Mouse (Mus musculus): ENCODE data around the gene Slc30a7.

The Slc30a7 gene

DNA sequence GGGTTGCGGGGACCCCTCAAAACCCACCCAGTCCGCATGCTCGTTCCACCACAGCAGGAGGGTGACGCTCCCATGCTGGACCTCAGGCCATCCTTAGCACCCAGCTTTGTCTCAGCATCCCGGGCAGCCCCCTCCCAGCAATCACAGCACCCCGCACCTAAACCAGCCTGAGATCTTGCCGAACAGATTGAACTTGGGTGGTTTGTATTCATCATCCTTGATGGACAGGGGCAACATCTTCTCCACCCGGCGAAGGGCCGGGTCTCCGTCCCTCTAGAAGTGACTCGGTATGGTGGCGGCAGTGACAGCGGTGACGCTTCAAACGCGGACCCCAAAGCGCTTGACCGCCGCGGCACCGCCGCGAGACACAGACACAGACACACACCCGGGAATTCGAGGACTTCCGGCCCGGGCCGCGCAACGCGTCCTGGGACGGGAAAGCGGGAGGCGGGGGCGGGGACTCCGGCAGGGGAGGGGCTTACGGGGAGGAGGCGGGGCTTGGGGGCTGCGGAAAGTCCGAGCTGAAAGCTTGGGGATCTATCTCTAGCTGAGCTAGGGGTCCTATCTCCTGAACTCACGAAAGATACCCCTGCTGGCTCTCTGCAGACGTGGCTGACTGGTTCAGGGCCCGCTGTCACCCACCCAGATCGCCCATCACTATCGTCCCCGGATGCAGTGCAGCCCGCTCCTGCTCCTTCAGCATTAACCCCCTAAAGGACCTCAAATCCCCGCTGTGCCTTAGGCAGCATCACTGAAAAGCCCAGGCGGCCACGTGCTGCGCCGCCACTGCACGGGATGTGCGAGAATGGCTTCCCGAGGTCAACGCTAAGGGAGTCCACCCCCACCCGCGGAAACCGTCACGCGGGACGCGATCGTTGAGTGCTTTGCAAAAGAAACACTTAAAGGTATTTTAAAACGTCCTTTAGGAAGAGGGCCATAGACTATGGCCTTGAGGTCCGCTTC is at the start of gene Slc30a7, which contains the start of gene Extl2:
Gene Slc30a7, minus strand, starts transcription at position 429 of the 963 bp plus-strand sequence.
Gene Extl2, plus strand, starts transcription at position 485 of the 963 bp plus-strand sequence.
- peak; percentile 62 for DNase-seq (ENCODE audit: low read depth)

DNA sequence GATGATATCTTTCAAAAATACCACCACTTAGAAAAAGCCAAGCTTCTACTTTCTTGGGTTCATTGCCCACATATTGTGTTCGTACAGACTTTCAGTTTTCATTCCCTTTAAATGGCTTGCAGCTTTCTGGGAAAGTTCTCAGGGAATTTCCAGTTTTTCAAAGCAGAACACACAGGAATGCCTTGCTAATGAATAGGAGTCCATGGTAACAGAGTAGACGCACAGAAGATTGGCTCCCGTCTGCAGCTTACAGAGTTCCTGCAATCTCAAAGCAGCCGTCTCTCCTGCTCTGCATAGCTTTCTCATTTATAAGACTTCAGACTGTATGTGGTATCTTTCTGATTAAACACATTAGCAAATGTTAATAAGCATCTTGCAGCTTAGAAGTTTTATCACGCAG is 39.8 kb upstream of the Slc30a7 start:
- no peak for DNase-seq (ENCODE audit: low read depth)

DNA sequence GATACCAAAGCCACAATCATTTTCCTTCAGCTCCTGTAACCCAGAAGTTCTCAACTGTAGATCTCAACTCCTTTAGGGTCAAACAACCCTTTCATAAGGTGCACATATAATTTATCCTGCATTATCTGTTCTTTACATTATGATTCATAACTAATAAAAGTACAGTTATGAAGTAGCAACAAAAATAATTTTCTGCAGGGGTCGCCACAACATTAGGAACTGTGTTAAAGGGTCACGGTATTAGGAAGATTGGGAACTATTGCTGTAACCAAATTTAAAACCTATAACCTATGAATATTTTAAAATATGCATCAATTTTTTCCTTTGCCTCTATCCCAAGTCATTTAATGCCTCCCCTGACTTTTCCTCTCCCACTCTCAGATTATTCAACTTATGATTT is 38.8 kb upstream of the Slc30a7 start:
- DNase-seq (ENCODE audit: low read depth): no peak

DNA sequence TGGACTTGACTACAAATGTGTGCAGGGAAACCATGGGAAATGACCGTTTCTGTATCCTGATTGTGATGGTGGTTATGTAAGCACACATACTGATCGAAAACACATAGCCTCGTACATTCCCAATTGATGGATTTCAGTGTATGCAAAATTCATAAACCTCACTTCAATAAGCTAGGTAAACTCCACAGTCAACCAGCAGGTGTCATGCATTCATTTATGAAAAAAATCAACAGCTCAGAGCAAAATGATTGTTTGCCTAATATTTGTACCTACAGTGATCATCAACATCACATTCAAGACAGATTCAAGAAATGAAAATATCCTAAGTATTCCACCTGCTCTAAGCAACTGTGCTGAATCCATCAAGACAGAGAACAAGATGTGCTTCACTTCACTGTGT is 33.6 kb upstream of the Slc30a7 start:
- no peak for DNase-seq (ENCODE audit: low read depth)

DNA sequence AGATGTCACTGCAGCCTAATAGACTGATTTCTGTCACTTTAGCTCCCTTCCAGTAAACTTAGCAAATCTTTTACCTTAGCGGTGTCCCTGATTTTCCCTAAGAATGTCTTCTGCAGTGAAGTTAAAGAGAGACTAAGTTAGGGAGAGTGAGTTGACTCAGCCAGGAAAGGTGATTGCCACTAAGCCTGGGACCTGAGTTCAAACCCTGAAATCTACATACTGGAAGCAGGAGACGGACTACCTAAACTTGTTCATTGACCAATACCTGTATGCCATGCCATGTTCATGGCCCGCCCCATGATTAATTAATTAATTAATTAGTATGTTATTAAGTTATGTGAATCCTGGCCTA is 26.6 kb upstream of the Slc30a7 start:
- peak; percentile 22 for DNase-seq (ENCODE audit: low read depth)

DNA sequence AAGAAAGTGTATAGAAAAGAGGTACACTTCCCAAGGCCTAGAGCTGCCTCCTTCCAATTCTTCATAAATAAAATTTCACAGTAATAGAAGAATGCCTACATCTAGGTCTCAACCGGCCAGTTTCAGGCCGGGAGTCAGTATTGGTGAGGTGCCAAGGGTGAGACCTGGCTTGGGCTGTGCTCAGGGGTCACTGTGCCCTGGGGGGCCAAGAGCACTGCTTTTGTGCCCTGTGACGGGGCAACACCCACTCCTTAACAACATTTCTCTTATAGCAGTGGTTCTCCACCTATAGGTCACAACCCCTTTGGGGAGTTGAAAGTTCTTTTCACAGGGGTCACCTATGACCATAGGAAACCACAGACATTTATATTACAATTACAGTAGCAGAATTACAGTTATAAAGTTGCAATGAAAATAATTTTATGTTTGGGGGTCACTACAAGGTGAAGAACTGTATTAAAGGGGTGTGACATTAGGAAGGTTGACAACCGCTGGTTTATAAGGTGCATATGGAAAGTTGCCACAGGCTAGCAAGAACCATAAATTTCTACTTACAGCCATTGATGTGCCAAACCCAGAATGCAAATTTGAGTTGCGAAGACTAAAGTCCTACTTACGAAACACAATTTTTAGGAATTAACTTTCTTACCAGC is 26.1 kb upstream of the Slc30a7 start:
- DNase-seq (ENCODE audit: low read depth): no peak

DNA sequence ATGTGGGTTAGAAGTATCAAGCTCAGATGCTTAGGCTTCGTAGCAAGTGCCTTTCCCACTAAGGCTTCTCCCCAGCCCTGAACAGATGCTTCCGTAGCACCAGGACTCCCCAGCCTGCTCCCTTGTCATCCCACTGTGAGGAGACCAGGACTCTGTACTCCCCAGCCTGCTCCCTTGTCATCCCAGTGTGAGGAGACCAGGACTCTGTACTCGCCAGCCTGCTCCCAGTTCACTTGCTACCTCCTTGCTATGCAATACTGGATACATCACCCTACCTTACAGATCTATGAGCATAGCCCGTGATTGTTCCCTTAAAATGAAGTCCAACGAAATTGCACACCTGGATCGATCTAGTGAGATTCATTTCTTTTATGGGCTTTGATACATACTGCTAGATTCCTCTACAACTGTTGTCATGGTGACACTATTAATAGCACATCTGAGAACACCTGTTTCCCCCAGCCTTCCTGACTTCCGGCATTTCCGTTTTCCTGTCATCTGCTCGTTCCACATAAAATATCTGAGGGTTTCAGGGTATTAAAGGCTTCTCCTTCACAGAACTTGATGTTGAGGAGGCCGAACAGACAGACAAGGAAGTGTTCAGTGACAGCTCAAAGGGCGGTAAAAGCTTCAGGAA is 23.1 kb upstream of the Slc30a7 start:
- no peak for DNase-seq (ENCODE audit: low read depth)

DNA sequence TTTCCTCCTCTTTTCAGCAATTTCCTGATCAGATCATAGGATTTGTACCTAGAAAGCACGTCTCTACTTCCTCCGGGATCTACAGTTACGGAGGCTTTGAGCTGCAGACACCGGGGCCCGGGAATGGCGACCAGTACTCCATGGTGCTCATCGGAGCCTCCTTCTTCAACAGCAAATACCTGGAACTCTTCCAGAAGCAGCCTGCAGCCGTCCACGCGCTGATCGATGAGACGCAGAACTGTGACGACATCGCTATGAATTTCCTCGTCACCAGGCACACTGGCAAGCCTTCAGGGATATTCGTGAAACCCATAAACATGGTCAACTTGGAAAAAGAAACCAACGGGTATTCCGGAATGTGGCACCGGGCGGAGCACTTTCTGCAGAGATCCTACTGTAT is 19.8 kb upstream of the Slc30a7 start:
- DNase-seq (ENCODE audit: low read depth): no peak

DNA sequence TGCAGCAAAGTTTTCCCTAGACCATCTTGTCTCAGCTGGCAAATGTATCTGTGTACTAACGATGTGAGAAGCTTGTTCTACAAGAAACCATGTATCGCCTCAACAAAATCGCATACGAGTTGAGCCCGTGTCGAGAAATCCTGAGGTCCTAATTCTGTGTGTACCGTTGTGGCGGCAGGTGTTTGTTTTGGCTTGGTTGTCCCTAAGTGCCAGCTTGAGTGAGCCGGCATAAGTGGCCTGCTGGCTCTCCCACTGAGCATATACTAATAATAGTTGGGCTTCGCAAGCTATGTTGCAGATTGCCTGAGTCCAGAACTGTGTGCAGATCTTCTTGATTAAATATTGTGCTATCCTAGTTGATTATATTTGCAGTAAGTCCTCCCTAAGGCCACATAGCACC is 18.5 kb upstream of the Slc30a7 start:
- DNase-seq (ENCODE audit: low read depth): no peak

DNA sequence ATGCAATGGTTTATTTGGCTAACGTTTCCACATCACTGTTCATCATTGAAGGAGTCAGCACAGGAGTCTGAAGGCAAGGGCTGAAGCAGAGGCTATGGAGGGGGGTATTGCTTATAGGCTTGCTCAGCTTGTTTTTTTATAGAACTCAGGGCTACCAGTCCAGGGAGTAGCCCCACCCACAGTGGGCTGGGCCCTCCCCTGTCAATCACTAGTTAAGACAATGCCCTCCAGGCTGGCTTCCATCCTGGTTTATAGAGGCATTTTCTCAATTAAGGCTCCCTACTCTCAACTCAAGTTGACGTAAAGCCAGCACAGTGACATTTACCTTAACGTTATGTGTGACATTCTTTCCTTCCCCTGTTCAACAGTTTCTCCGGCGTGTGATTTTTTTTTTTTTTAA is 17.5 kb upstream of the Slc30a7 start:
- no peak for DNase-seq (ENCODE audit: low read depth)

DNA sequence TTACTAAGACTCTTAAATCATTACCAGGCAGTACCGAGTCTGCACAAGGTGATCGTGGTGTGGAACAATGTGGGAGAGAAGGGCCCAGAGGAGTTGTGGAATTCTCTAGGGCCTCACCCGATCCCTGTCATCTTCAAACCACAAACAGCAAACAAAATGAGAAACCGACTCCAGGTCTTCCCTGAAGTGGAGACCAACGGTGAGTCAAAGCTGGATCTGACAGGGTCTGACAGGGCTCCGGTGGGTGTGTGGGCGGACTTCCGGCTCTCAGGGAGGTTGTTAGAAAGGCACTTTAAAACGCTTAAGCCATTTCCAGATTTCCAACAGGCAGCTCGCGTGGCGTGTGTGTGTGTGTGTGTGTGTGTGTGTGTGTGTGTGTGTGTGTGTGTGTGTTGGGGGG is 17.0 kb upstream of the Slc30a7 start:
- no peak for DNase-seq (ENCODE audit: low read depth)

DNA sequence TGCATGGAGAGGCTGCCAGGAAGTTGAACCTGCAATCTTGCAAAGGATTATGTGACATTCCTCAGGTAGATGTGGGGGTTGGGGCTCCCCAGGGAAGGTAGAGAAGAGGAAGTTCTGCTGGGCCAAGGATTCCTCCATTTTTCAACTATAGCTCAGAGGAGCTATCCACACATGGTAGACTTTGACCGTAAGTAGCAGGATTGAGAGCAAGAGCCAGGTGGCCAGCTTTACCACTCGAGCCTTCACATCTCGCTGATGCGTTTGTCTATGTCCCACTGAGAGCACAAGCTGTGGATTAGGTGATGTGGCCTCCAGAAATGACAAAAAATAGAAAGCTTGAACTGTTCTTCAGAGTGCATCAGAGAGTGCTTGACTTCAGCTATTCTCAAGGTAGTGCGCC is 11.9 kb upstream of the Slc30a7 start:
- no peak for DNase-seq (ENCODE audit: low read depth)

DNA sequence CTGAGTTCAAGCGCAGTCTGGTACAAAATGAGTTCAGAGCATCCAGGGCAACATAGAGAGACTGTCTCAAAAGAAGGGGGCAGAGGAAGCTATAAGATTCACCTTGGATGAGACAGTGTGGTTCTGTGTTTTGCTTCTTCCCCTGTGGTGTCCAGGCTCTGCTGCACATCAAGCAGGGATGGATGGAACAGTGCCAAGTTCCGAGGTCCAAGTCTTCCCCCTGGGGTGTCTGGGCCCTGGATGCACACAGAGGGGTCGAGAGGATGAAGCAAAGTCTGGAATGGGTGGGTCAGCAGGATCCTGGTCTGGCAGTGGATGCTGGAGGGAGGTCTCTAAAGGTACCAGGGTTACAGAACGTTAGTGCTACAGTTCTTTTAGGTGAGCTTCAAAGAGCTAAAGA is 11.4 kb upstream of the Slc30a7 start:
- no peak for DNase-seq (ENCODE audit: low read depth)

DNA sequence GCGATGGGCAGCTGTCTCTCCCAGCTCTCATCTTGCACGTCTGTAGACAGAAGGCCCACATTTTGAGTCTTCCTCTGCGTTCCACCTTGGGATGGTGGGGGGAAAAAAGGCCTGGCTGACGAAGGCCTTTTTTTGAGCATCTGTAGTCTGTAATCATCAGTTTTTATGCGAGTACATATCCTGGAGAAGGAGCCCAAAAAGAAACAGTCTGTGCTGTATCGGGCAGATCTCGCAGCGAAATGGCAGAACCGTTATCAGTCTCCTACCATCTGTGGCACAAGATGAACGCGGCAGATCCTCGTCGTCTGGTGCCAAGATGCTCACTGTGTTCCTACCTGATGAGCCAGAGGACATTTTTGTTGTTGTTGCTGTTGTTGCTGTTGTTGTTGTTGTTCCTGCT is 8.9 kb upstream of the Slc30a7 start:
- no peak for DNase-seq (ENCODE audit: low read depth)

DNA sequence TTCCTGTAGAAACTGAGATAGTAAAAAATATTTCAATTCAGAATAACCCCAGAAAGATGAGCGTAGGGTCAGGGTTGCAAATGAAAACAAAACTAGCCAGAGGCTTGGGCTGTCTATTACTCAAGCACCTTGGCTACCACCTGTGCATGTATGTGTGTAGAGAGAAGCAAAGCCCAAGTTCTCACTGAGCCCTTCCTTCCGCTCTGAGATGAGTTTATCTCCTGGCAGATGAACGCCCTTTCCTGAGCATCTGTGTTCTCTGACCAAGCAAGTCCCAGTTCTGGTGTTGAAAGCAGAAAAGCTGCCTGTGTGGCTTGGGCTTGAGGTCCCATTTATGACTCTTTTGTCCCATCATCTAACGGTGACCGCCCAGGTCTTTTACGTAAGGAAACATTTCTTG is 7.7 kb upstream of the Slc30a7 start:
- DNase-seq (ENCODE audit: low read depth): no peak

DNA sequence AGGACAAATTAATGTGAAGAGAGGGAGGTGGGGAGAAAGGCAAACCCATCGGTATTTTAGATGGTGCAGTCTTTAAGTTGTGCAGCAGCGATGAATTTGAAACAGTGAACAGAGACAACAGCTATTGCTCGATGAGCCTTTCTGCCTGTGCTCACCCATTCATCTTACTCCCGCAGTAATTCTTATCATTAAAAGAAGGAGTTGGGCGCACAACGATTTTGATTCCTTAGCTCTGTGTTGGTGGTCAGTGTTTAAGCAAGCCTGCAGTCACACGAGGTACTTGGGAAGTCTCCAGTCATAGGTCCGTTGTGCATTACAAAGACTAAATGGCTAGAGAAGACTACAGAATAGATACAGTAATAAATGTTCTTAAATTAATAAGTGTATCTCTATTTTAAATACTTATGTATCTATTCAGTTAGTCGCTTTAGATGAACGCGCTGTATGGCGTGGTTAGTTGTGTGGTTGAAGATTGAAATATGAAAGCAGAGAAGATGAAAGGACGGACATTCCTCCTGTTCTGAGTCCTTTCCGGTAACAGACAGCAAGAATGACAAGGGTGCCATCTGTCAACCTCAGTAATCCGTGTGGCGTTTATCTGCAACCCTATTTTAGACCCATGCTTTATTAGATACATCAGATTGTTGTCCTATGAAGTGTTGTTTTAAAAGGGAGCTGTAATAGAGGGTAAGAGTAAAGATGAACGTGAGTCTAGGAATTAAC is 2.6 kb upstream of the Slc30a7 start:
- no peak for DNase-seq (ENCODE audit: low read depth)

DNA sequence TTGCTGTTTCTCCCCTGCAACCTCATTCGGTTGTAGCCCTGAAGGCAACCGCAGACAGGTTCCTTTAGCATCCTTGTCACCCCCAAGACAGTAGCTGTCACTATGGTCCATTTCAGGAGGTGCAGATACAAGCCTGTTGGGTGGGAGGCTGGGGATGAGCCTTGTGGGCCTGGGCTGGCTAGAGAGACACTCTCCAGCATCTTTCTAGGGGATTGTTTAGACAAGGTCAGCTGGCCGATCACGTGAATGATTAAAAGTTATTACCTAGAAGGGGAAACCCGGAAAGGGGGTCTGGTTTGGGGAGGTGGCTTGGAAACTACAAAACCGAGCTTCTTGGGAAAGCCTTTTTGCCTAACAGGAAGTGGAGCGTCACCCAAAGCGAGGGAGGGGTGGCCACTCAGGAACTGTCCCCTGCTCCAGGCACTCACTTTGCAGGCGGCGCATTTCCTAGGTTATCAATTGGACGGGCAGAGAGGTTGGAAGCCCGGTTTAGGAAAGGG is 785 bp upstream of the Slc30a7 start:
- DNase-seq (ENCODE audit: low read depth): peak; percentile 28

DNA sequence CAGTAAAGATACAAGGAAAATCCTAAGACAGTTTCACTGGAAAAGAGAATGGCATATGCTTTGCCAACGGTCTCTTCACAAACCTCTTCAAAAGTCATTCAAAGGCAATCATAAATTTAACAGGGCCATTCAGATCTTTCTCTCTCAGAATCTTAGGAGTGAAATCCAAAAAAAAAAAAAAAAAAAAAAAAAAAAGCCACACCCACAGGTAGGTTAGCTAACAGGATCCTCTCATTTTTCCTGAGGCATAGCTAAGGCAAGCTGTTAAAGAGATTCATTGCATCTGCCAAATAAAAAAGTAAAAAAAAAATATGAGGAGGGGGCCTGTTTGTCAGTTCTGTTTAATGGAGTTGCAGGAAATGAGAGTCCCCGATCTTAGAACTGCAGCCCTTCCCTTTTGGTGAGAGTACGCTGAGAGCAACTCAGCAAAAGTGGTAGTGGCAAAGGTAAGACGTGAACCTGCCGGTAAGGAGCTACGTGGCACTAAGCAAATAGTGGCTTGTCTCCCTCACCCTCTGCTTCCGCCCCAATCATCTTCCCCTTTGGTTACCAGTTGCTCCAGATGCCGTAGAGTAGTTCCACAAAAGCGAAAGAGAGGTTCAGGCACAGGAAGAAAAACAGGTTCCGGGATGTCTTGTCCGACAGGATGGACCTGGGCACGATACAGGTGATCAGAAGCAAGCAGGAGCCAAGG is 775 bp downstream of the Slc30a7 start:
- peak; percentile 20 for DNase-seq (ENCODE audit: low read depth)

DNA sequence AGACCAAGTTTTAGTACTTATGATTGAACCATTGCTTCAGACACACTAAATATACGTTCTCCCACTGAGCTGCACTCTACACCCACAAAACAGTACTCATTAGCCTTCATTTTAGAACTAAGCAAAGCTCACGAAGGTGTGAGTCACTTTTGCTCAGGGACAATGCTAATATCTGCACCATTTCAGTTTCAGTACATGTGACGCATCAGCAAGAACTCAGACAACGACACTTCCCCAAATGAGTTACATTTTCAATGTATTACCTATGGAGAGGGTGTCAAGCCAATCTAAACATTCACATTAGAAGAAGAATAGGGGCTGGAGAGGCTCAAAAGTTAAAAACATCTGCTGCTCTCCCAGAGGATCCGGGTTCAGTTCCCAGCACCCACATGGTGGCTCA is 10.3 kb downstream of the Slc30a7 start:
- no peak for DNase-seq (ENCODE audit: low read depth)

DNA sequence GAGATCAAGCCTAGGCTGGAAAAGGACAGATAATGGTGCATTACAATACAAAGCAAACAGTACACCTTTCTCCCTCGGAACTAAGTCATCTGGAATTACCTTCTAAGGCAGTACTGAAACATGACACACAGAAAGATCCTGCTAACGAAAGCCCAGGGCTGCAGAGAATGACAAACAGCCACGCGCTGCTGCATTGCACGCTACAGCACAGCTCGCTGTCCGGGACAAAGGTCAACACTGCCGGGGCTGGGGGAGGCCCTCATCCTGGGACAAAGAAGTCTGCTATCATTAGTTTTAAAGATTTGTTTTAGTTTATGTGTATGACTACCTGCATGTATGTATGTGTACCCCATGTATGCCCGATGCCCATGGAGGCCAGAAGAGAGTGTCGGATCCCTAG is 14.2 kb downstream of the Slc30a7 start:
- no peak for DNase-seq (ENCODE audit: low read depth)

DNA sequence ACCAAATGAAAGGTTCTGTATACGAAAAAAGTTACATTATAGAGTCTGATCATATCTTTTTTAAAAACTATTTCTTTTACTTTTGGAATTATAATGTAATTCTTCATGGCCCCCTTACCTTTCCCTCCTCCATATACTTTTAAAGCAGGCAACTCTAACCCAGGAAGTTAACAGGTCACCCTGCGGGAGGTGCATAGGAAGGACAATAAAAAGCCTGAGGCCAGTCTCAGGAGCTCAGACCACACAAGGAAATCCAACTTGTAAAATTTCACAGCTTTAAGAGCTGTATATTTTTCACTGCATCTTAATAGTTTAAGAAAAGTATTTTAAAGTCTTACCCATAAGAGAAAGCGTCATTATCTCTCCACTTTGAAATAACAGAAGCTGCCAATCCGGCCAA is 14.6 kb downstream of the Slc30a7 start:
- DNase-seq (ENCODE audit: low read depth): no peak

DNA sequence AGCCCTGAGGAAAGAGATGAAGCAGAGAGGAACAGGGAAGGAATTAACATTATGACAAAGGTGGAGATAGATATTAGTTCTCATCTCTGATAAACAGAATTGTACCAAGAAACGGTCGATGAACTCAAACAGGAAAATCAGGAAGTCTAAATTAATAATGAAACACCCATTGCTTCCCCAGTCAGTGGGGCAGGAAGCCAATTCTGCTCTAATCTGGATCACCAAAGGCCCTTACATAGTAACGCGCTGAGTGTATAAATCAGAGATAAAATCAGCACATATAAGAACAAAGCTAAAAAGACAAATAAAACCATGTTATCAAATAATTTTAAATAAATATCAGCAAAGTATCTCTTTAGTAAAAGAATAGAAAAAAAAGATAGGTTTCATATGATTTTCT is 15.1 kb downstream of the Slc30a7 start:
- DNase-seq (ENCODE audit: low read depth): no peak

Measured in c-Kit-positive CD71-positive TER-119-negative erythroid progenitor cells, embryonic 14.5 days (primary cell).